Mouse (Mus musculus): ENCODE data around the gene Slc22a20. TPM values are rescaled to one million over a fixed set of nuclear protein-coding genes. Genes with fewer than 3 reads are reported as not detected.

Gene Slc22a20
- total RNA-seq, 4 experiments from 2014 or later, result not detected

GRCm38 (mm10) chr19:5923990-5924712 is 61.8 kb downstream of the Slc22a20 start:
- peak; percentile 68 for DNase-seq

- no peak for DNase-seq
Measured at GRCm38 (mm10) chr19:5922963-5923362, 63.0 kb downstream of the Slc22a20 start.

- DNase-seq, result no peak
Measured at GRCm38 (mm10) chr19:5922119-5922942, 63.6 kb downstream of the Slc22a20 start.

- no peak for DNase-seq
Measured at GRCm38 (mm10) chr19:5921715-5922114, 64.2 kb downstream of the Slc22a20 start.

Other genes starting within 250 kb of the Slc22a20 start
- gene Ltbp3, start 245.2 kb downstream of the Slc22a20 start, total RNA-seq (2022), result 100 to 1,000 TPM; 254 to 451 (median 353) TPM
- 100 to 1,000 TPM; 112 to 147 (median 124) TPM for gene Scyl1, start 214.7 kb downstream of the Slc22a20 start, total RNA-seq (2022)
- 10 to 100 TPM; 47.6 to 55.2 (median 53.4) TPM for gene Frmd8, start 110.9 kb downstream of the Slc22a20 start, total RNA-seq (2022)
- 10 to 100 TPM; 12.8 to 21.7 (median 17.5) TPM for gene Slc25a45, start 108.3 kb downstream of the Slc22a20 start, total RNA-seq (2022)
- 1 to 10 TPM in 3 of 4 experiments, under 1 TPM in 1; 0.93 to 3.5 (median 1.6) TPM for gene Tigd3, start 92.0 kb downstream of the Slc22a20 start, total RNA-seq (2022)
- gene Dpf2, start 73.1 kb downstream of the Slc22a20 start, total RNA-seq (2022), result 100 to 1,000 TPM in 3 of 4 experiments, 10 to 100 TPM in 1; 93.7 to 147 (median 129) TPM
- 1 to 10 TPM; 4.9 to 9.6 (median 8.3) TPM for gene Cdc42ep2, start 61.3 kb downstream of the Slc22a20 start, total RNA-seq (2022)
- gene Pola2, start 21.9 kb downstream of the Slc22a20 start, total RNA-seq (2022), result 10 to 100 TPM; 22.5 to 51.0 (median 27.8) TPM
- gene Capn1, start 29.8 kb upstream of the Slc22a20 start, total RNA-seq (2022), result 10 to 100 TPM; 40.6 to 54.1 (median 47.3) TPM
- gene Syvn1, start 60.4 kb upstream of the Slc22a20 start, total RNA-seq (2022), result 10 to 100 TPM; 59.6 to 78.9 (median 62.2) TPM
- gene Mrpl49, start 71.6 kb upstream of the Slc22a20 start, total RNA-seq (2022), result 10 to 100 TPM; 52.0 to 61.8 (median 59.6) TPM
- gene Fau, start 71.7 kb upstream of the Slc22a20 start, total RNA-seq (2022), result 1,000 to 10,000 TPM; 1,027 to 1,106 (median 1,086) TPM
- 10 to 100 TPM; 31.6 to 43.1 (median 34.6) TPM for gene Znhit2, start 75.0 kb upstream of the Slc22a20 start, total RNA-seq (2022)
- gene Tm7sf2, start 82.2 kb upstream of the Slc22a20 start, total RNA-seq (2022), result 10 to 100 TPM; 24.9 to 36.1 (median 27.2) TPM
- gene Vps51, start 91.1 kb upstream of the Slc22a20 start, total RNA-seq (2022), result 10 to 100 TPM; 66.2 to 92.3 (median 81.3) TPM
- 1 to 10 TPM in 1 of 4 experiments, under 1 TPM in 1, not detected in 2; 0.87 to 1.0 TPM for gene Tmem262, start 93.9 kb upstream of the Slc22a20 start, total RNA-seq (2022)
- not detected for gene Gm28374, start 96.1 kb upstream of the Slc22a20 start, total RNA-seq (2022)
- gene Zfpl1, start 98.8 kb upstream of the Slc22a20 start, total RNA-seq (2022), result 10 to 100 TPM; 37.2 to 50.5 (median 44.7) TPM
- gene Cdca5, start 98.8 kb upstream of the Slc22a20 start, total RNA-seq (2022), result 1 to 10 TPM in 1 of 4 experiments, under 1 TPM in 3; 0.46 to 1.2 (median 0.63) TPM
- gene AC131692.1, start 108.3 kb upstream of the Slc22a20 start, total RNA-seq (2022), result not detected
- gene Naaladl1, start 119.6 kb upstream of the Slc22a20 start, total RNA-seq (2022), result under 1 TPM in 1 of 4 experiments, not detected in 3; 0.27 TPM
- 10 to 100 TPM; 13.7 to 18.9 (median 16.1) TPM for gene Sac3d1, start 132.5 kb upstream of the Slc22a20 start, total RNA-seq (2022)
- 10 to 100 TPM; 34.0 to 49.1 (median 37.8) TPM for gene Snx15, start 142.2 kb upstream of the Slc22a20 start, total RNA-seq (2022)
- gene Batf2, start 154.8 kb upstream of the Slc22a20 start, total RNA-seq (2022), result 1 to 10 TPM; 1.4 to 3.5 (median 2.7) TPM
- 100 to 1,000 TPM in 2 of 4 experiments, 10 to 100 TPM in 2; 92.7 to 127 (median 112) TPM for gene Arl2, start 155.4 kb upstream of the Slc22a20 start, total RNA-seq (2022)
- 1 to 10 TPM; 2.0 to 4.4 (median 3.5) TPM for gene Majin, start 198.2 kb upstream of the Slc22a20 start, total RNA-seq (2022)
- gene Gpha2, start 240.2 kb upstream of the Slc22a20 start, total RNA-seq (2022), result 10 to 100 TPM; 23.4 to 37.6 (median 29.4) TPM
- 100 to 1,000 TPM; 103 to 160 (median 124) TPM for gene Ppp2r5b, start 249.7 kb upstream of the Slc22a20 start, total RNA-seq (2022)